Mouse (Mus musculus) brain, embryonic 18.5 days (tissue): ENCODE results near the gene Idh3a.
"Not testable (repeated sequence)": the region's sequence is repeated elsewhere in the genome, so short reads cannot be mapped to it uniquely, and the experiment has no call there.

ENCODE experiments used
- DNase-seq: peaks from one replicate; pipeline ENCODE4 v3.0.0-alpha.2; 2012; ENCODE audit warnings: low read depth, low spot score

Gene Idh3a

GRCm38 (mm10) chr9:54586199-54587061 lies at the start of gene Idh3a:
TSS of gene Idh3a (plus strand) at chr9:54586334.
- DNase-seq, result peak; percentile 93

GRCm38 (mm10) chr9:54537030-54537429 lies 49.1 kb upstream of the Idh3a start:
- peak; percentile 61 for DNase-seq

- DNase-seq, result no peak
These were observed 48.7 kb upstream of the Idh3a start for GRCm38 (mm10) chr9:54537480-54537879.

GRCm38 (mm10) chr9:54538244-54538643 lies 47.9 kb upstream of the Idh3a start:
- no peak for DNase-seq

GRCm38 (mm10) chr9:54538684-54539083 lies 47.5 kb upstream of the Idh3a start, which contains the start of gene Sh2d7:
TSS of gene Sh2d7 (plus strand) at chr9:54538984.
- no peak for DNase-seq

GRCm38 (mm10) chr9:54540801-54541200 lies 45.3 kb upstream of the Idh3a start:
- DNase-seq, result no peak

GRCm38 (mm10) chr9:54544212-54544953 lies 41.8 kb upstream of the Idh3a start:
- no peak for DNase-seq

- no peak for DNase-seq
These were observed 41.2 kb upstream of the Idh3a start for GRCm38 (mm10) chr9:54544954-54545315.

- DNase-seq, result no peak
These were observed 38.6 kb upstream of the Idh3a start for GRCm38 (mm10) chr9:54547536-54547935.

- DNase-seq, result no peak
These were observed 36.7 kb upstream of the Idh3a start for GRCm38 (mm10) chr9:54549433-54549832.

- DNase-seq, result no peak
These were observed 33.7 kb upstream of the Idh3a start for GRCm38 (mm10) chr9:54552409-54552808.

- DNase-seq, result no peak
These were observed 31.1 kb upstream of the Idh3a start for GRCm38 (mm10) chr9:54555044-54555443.

- DNase-seq, result no peak
These were observed 27.4 kb upstream of the Idh3a start for GRCm38 (mm10) chr9:54558731-54559130.

- peak; percentile 32 for DNase-seq
These were observed 26.2 kb upstream of the Idh3a start, which contains the start of gene Cib2 for GRCm38 (mm10) chr9:54559771-54560471. TSS of gene Cib2 (minus strand) at chr9:54560218.

- DNase-seq, result no peak
These were observed 25.1 kb upstream of the Idh3a start for GRCm38 (mm10) chr9:54560831-54561601.

- DNase-seq, result no peak
These were observed 19.2 kb upstream of the Idh3a start for GRCm38 (mm10) chr9:54566958-54567357.

GRCm38 (mm10) chr9:54568732-54569131 lies 17.4 kb upstream of the Idh3a start:
- DNase-seq, result no peak

GRCm38 (mm10) chr9:54571130-54571839 lies 14.8 kb upstream of the Idh3a start:
- no peak for DNase-seq

GRCm38 (mm10) chr9:54583712-54584111 lies 2.4 kb upstream of the Idh3a start:
- no peak for DNase-seq

GRCm38 (mm10) chr9:54584127-54584526 lies 2.0 kb upstream of the Idh3a start:
- DNase-seq, result not testable (repeated sequence)

- no peak for DNase-seq
These were observed 315 bp upstream of the Idh3a start for GRCm38 (mm10) chr9:54585839-54586198.
